Mouse (Mus musculus) heart, postnatal 4 days (tissue): ENCODE results near the gene Zbtb43. TPM values are rescaled to one million over a fixed set of nuclear protein-coding genes. Genes with fewer than 3 reads are reported as not detected.
A peak's percentile ranks its signal among the peaks of the same experiment; 100 is the strongest.

ENCODE experiments used
- DNase-seq: peaks from one replicate; pipeline ENCODE4 v3.0.0; 2021
- total RNA-seq, 2 experiments: library from RNA; stranded (reverse); gene quantifications; 2 replicates each; pipeline ENCODE4 v1.2.3; 2021

Zbtb43 gene
- total RNA-seq: 10 to 100 TPM; 19.8 to 22.2 TPM

- peak; percentile 97 for DNase-seq
Observed at GRCm38 (mm10) chr2:33468466-33469097, at the start of gene Zbtb43. Gene Zbtb43 (minus strand): TSS chr2:33468559.

GRCm38 (mm10) chr2:33515856-33516255 is 47.5 kb upstream of the Zbtb43 start:
- no peak for DNase-seq

GRCm38 (mm10) chr2:33515431-33515830 is 47.1 kb upstream of the Zbtb43 start:
- DNase-seq: no peak

GRCm38 (mm10) chr2:33510791-33511190 is 42.4 kb upstream of the Zbtb43 start:
- no peak for DNase-seq

- DNase-seq: no peak
Observed at GRCm38 (mm10) chr2:33502602-33503001, 34.2 kb upstream of the Zbtb43 start.

GRCm38 (mm10) chr2:33498280-33498679 is 29.9 kb upstream of the Zbtb43 start:
- DNase-seq: no peak

GRCm38 (mm10) chr2:33495654-33496053 is 27.3 kb upstream of the Zbtb43 start:
- no peak for DNase-seq

GRCm38 (mm10) chr2:33492041-33492440 is 23.7 kb upstream of the Zbtb43 start:
- DNase-seq: no peak

GRCm38 (mm10) chr2:33489565-33489964 is 21.2 kb upstream of the Zbtb43 start:
- DNase-seq: peak; percentile 14

GRCm38 (mm10) chr2:33487332-33487731 is 19.0 kb upstream of the Zbtb43 start:
- no peak for DNase-seq

- peak; percentile 84 for DNase-seq
Observed at GRCm38 (mm10) chr2:33486866-33487265, 18.5 kb upstream of the Zbtb43 start.

GRCm38 (mm10) chr2:33477961-33478755 is 9.8 kb upstream of the Zbtb43 start:
- DNase-seq: no peak

- DNase-seq: peak; percentile 22
Observed at GRCm38 (mm10) chr2:33475961-33476360, 7.6 kb upstream of the Zbtb43 start.

- DNase-seq: peak; percentile 28
Observed at GRCm38 (mm10) chr2:33467546-33468465, 553 bp downstream of the Zbtb43 start.

- DNase-seq: peak; percentile 55
Observed at GRCm38 (mm10) chr2:33465966-33466365, 2.4 kb downstream of the Zbtb43 start.

GRCm38 (mm10) chr2:33465215-33465614 is 3.1 kb downstream of the Zbtb43 start:
- no peak for DNase-seq

- no peak for DNase-seq
Observed at GRCm38 (mm10) chr2:33462066-33462465, 6.3 kb downstream of the Zbtb43 start.

- no peak for DNase-seq
Observed at GRCm38 (mm10) chr2:33461066-33461465, 7.3 kb downstream of the Zbtb43 start.

GRCm38 (mm10) chr2:33459660-33460059 is 8.7 kb downstream of the Zbtb43 start:
- DNase-seq: no peak

- DNase-seq: no peak
Observed at GRCm38 (mm10) chr2:33456696-33457095, 11.7 kb downstream of the Zbtb43 start.

- DNase-seq: no peak
Observed at GRCm38 (mm10) chr2:33456242-33456641, 12.1 kb downstream of the Zbtb43 start.

- no peak for DNase-seq
Observed at GRCm38 (mm10) chr2:33455350-33455749, 13.0 kb downstream of the Zbtb43 start.

- DNase-seq: no peak
Observed at GRCm38 (mm10) chr2:33454816-33455215, 13.5 kb downstream of the Zbtb43 start.
